Mouse (Mus musculus): Measurements from ENCODE around the gene Vwa3a. TPM values are rescaled to one million over a fixed set of nuclear protein-coding genes. Genes with fewer than 3 reads are reported as not detected.
A peak's percentile ranks its signal among the peaks of the same experiment; 100 is the strongest.

Gene Vwa3a
- polyA plus RNA-seq, 1 experiment, result 1.4 TPM

- TF ChIP-seq POLR2A (IDR thresholded peaks at IDR 0.05; ENCODE audit: borderline replicate concordance, insufficient read depth, low read length), result peak; percentile 23; the same call in 1 of the 2 replicates
- TF ChIP-seq CTCF (IDR thresholded peaks at IDR 0.05; ENCODE audit: borderline replicate concordance, insufficient read depth, low read depth, low read length), result no peak
- DNase-seq, result peak; percentile 83 to 87
- peak overlapping the region; percentile 86 for H3K27ac ChIP-seq (ENCODE audit: insufficient read depth, low read length)
- peak overlapping the region; percentile 90 for H3K4me3 ChIP-seq (replicated peaks; ENCODE audit: insufficient read depth, low read depth, low read length)
- H3K4me1 ChIP-seq (ENCODE audit: control insufficient read depth, insufficient read depth, low read length), result no peaks in the 10 kb centered on the region
- no peaks in the 10 kb centered on the region for H3K27me3 ChIP-seq (ENCODE audit: control insufficient read depth, insufficient read depth, low read length)
- WGBS, result under 1% methylated on average over 46 of the region's 46 CpGs
These were observed 91.6 kb downstream of the Vwa3a start for GRCm38 (mm10) chr7:120830431-120831381.

GRCm38 (mm10) chr7:120834426-120834825, 95.3 kb downstream of the Vwa3a start:
- Histone ChIP-seq H3K4me1 (ENCODE audit: control insufficient read depth, insufficient read depth, low read length) (no peaks in the 10 kb centered on the region), H3K27ac (ENCODE audit: insufficient read depth, low read length) (no peak overlapping the region), H3K4me3 (replicated peaks; ENCODE audit: insufficient read depth, low read depth, low read length) (peak overlapping the region; percentile 67), H3K27me3 (ENCODE audit: control insufficient read depth, insufficient read depth, low read length) (no peaks in the 10 kb centered on the region)
- TF ChIP-seq POLR2A (IDR thresholded peaks at IDR 0.05; ENCODE audit: borderline replicate concordance, insufficient read depth, low read length) (no peak), CTCF (IDR thresholded peaks at IDR 0.05; ENCODE audit: borderline replicate concordance, insufficient read depth, low read depth, low read length) (no peak)
- 29% methylated on average over 6 of the region's 6 CpGs for WGBS
- DNase-seq, result no peak

DNA sequence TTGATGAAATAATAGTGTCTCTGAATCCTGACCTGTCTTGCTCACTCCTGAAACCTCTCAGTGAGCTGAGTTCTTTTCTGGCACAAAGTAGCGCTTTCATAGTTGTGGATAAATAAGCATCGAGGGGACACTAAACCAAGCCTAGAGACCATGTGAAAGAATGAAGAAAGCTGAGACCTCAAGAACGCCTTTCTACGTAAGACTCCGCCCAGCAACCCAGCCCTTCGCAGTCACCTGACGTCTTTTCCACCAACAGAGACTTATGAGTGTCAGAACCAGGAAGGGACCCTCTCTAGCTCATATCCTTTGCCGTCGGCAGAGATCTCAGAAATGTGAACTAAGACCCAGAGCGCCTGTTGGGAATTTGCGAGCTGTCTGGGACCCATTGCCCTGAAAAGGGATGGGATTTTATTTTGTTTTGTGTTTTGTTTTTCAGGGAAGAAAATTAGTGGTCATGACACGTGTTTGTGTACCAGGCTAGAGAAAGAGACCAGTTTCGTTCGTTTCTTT, 95.8 kb downstream of the Vwa3a start:
- H3K4me3 ChIP-seq (replicated peaks; ENCODE audit: insufficient read depth, low read depth, low read length), result peak overlapping the region; percentile 67
- 1% methylated on average over 14 of the region's 14 CpGs for WGBS
- peak; percentile 72 to 77 for DNase-seq
- H3K27me3 ChIP-seq (ENCODE audit: control insufficient read depth, insufficient read depth, low read length), result no peaks in the 10 kb centered on the region
- TF ChIP-seq POLR2A (IDR thresholded peaks at IDR 0.05; ENCODE audit: borderline replicate concordance, insufficient read depth, low read length) (peak; percentile 18; the same call in 1 of the 2 replicates), CTCF (IDR thresholded peaks at IDR 0.05; ENCODE audit: borderline replicate concordance, insufficient read depth, low read depth, low read length) (no peak)
- H3K27ac ChIP-seq (ENCODE audit: insufficient read depth, low read length), result no peak overlapping the region
- H3K4me1 ChIP-seq (ENCODE audit: control insufficient read depth, insufficient read depth, low read length), result no peaks in the 10 kb centered on the region

- H3K4me1 ChIP-seq (ENCODE audit: control insufficient read depth, insufficient read depth, low read length), result no peaks in the 10 kb centered on the region
- WGBS, result under 1% methylated on average over 41 of the region's 41 CpGs
- H3K27ac ChIP-seq (ENCODE audit: insufficient read depth, low read length), result peak overlapping the region; percentile 38
- H3K27me3 ChIP-seq (ENCODE audit: control insufficient read depth, insufficient read depth, low read length), result no peaks in the 10 kb centered on the region
- peak; percentile 92 to 99 for DNase-seq
- H3K4me3 ChIP-seq (replicated peaks; ENCODE audit: insufficient read depth, low read depth, low read length), result peak overlapping the region; percentile 67
- peak; percentile 67; the same call in 1 of the 2 replicates for TF ChIP-seq POLR2A (IDR thresholded peaks at IDR 0.05; ENCODE audit: borderline replicate concordance, insufficient read depth, low read length)
- TF ChIP-seq CTCF (IDR thresholded peaks at IDR 0.05; ENCODE audit: borderline replicate concordance, insufficient read depth, low read depth, low read length), result peak; percentile 99
These were observed 96.6 kb downstream of the Vwa3a start for GRCm38 (mm10) chr7:120835449-120836359.

DNA sequence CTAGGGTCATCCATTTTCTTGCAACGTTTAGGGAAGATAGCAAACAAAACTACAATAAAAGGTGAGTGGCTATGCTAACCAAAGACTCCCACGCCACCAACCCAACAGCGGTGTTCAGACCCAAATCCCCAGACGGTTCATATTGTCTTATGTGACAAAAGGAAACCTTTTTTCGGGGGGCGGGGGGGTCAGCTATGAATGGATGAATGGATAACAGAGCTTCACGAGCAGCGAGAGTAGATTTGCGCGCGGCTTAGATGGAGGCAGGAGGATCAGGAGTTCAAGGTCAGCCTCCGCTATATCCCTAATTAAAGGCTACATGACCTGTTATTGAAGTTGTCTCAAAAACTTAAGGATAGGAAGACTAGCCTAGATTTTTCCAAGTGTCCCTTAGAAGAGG, 97.2 kb downstream of the Vwa3a start:
- 8% methylated on average over 12 of the region's 12 CpGs for whole genome bisulfite sequencing
- TF ChIP-seq CTCF (IDR thresholded peaks at IDR 0.05; ENCODE audit: borderline replicate concordance, insufficient read depth, low read depth, low read length) (no peak), POLR2A (IDR thresholded peaks at IDR 0.05; ENCODE audit: borderline replicate concordance, insufficient read depth, low read length) (no peak)
- Histone ChIP-seq H3K4me3 (replicated peaks; ENCODE audit: insufficient read depth, low read depth, low read length) (peak overlapping the region; percentile 67), H3K27me3 (ENCODE audit: control insufficient read depth, insufficient read depth, low read length) (no peaks in the 10 kb centered on the region), H3K4me1 (ENCODE audit: control insufficient read depth, insufficient read depth, low read length) (no peaks in the 10 kb centered on the region), H3K27ac (ENCODE audit: insufficient read depth, low read length) (no peak overlapping the region)
- no peak for DNase-seq

- Histone ChIP-seq H3K4me1 (ENCODE audit: control insufficient read depth, insufficient read depth, low read length) (no peaks in the 10 kb centered on the region), H3K27ac (ENCODE audit: insufficient read depth, low read length) (no peak overlapping the region), H3K4me3 (replicated peaks; ENCODE audit: insufficient read depth, low read depth, low read length) (no peak overlapping the region), H3K27me3 (ENCODE audit: control insufficient read depth, insufficient read depth, low read length) (no peaks in the 10 kb centered on the region)
- 87% methylated on average over 5 of the region's 5 CpGs for WGBS
- DNase-seq, result no peak
- no peak for TF ChIP-seq POLR2A (IDR thresholded peaks at IDR 0.05; ENCODE audit: borderline replicate concordance, insufficient read depth, low read length)
- no peak for TF ChIP-seq CTCF (IDR thresholded peaks at IDR 0.05; ENCODE audit: borderline replicate concordance, insufficient read depth, low read depth, low read length)
These were observed 99.5 kb downstream of the Vwa3a start for GRCm38 (mm10) chr7:120838436-120839160.

DNA sequence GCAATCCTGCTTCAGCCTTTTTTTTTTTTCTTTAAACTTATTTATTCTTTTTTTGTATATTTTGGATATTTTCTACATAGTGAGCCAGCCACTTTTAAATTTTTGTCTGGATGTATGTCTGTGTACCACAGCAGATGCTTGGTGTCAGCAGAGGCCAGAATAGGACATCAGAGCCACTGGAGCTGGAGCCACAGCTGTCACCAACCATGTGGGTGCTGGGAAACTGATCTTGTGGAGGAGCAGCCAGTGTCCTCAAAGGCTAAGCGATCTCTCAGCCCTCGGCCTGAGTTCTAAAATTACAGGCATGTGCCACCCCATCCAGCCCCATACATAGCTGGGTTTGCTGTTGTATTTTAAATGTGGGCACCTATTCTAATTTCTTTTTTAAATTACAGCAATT, 100.7 kb downstream of the Vwa3a start:
- peaks cover 3% of the 10 kb centered on the region; the same call in 1 of the 2 replicates for H3K4me1 ChIP-seq (ENCODE audit: control insufficient read depth, insufficient read depth, low read length)
- no peak for TF ChIP-seq CTCF (IDR thresholded peaks at IDR 0.05; ENCODE audit: borderline replicate concordance, insufficient read depth, low read depth, low read length)
- no peak for TF ChIP-seq POLR2A (IDR thresholded peaks at IDR 0.05; ENCODE audit: borderline replicate concordance, insufficient read depth, low read length)
- no peaks in the 10 kb centered on the region for H3K27me3 ChIP-seq (ENCODE audit: control insufficient read depth, insufficient read depth, low read length)
- no peak overlapping the region for H3K4me3 ChIP-seq (replicated peaks; ENCODE audit: insufficient read depth, low read depth, low read length)
- DNase-seq, result no peak
- WGBS, result 79% methylated on average over 2 of the region's 2 CpGs
- H3K27ac ChIP-seq (ENCODE audit: insufficient read depth, low read length), result no peak overlapping the region

All from cerebellum, adult 2 months (tissue).